In genomic region chr4:24644735-24645134, GRCm38 (mm10) we compare ENCODE assay signal across 6 mouse cellular contexts.
A peak's percentile ranks its signal among the peaks of the same experiment; 100 is the strongest.
DNase-seq lines count a peak whose midpoint lies in the region; ATAC-seq and TF ChIP-seq lines count a peak whose summit lies in the region.
"Not testable (repeated sequence)": the region's sequence is repeated elsewhere in the genome, so short reads cannot be mapped to it uniquely, and the experiment has no call there.

No protein-coding gene starts in this region.

- not testable (repeated sequence) for H3K9me3 ChIP-seq in liver, embryonic 11.5 days (ENCODE audit: control insufficient read depth, low read length); liver, embryonic 14.5 days (ENCODE audit: control insufficient read depth, low read length); liver, postnatal 0 days (ENCODE audit: low read length); stomach, embryonic 15.5 days

- DNase-seq in c-Kit-positive CD71-positive TER-119-positive erythroid progenitor cells, embryonic 14.5 days (ENCODE audit: low spot score), result peak; percentile 23
- not testable (repeated sequence) for DNase-seq in liver, embryonic 11.5 days (ENCODE audit: low spot score); liver, postnatal 0 days
- peak; percentile 12 to 22 (median 19) for DNase-seq in liver, embryonic 14.5 days (ENCODE audit: low read depth in 3 of 3, low spot score in 3 of 3)

- not testable (repeated sequence) for H3K27me3 ChIP-seq in liver, embryonic 11.5 days (replicated peaks; ENCODE audit: control insufficient read depth, insufficient read depth, low read length); liver, embryonic 14.5 days (ENCODE audit: control insufficient read depth, insufficient read depth, low read length); liver, postnatal 0 days (ENCODE audit: insufficient read depth, low read length); stomach, embryonic 15.5 days (replicated peaks)

- ATAC-seq in erythroid progenitor cell, adult 5-6 weeks (replicated peaks; ENCODE audit: low FRiP score, poor library complexity, severe bottlenecking), result peak; percentile 90
- peak; percentile 98 for ATAC-seq in liver, embryonic 11.5 days (replicated peaks; ENCODE audit: low FRiP score)
- ATAC-seq in liver, embryonic 14.5 days (ENCODE audit: insufficient read depth), result peak; percentile 98
- ATAC-seq in liver, postnatal 0 days, result peak; percentile 96
- ATAC-seq in stomach, embryonic 15.5 days (ENCODE audit: insufficient read depth, low FRiP score, low read depth), result peak; percentile 88; the same call in 1 of the 2 replicates

- H3K4me1 ChIP-seq in liver, embryonic 11.5 days (replicated peaks; ENCODE audit: control insufficient read depth, insufficient read depth, low read length); liver, postnatal 0 days (ENCODE audit: insufficient read depth); stomach, embryonic 15.5 days: not testable (repeated sequence)
- peaks cover 0 to 14% of the 10 kb centered on the region in 2 experiments; a peak in 3 of 4 replicates for H3K4me1 ChIP-seq in liver, embryonic 14.5 days (replicated peaks; ENCODE audit: control insufficient read depth in 2 of 2, insufficient read depth in 2 of 2, low read length in 1 of 2)

- H3K9ac ChIP-seq in liver, embryonic 11.5 days (ENCODE audit: low read depth, low read length); liver, postnatal 0 days (replicated peaks); stomach, embryonic 15.5 days: not testable (repeated sequence)
- H3K9ac ChIP-seq in liver, embryonic 14.5 days (replicated peaks), result peak overlapping the region; percentile 63

- TF ChIP-seq CTCF in liver, embryonic 14.5 days (IDR thresholded peaks at IDR 0.05; ENCODE audit: low read depth); liver, postnatal 0 days (IDR thresholded peaks at IDR 0.05; ENCODE audit: low read depth): not testable (repeated sequence)

- peak; percentile 44 for TF ChIP-seq EP300 in liver, embryonic 14.5 days (IDR thresholded peaks at IDR 0.05; ENCODE audit: low read depth)
- peak; percentile 52; the same call in 1 of the 2 replicates for TF ChIP-seq EP300 in liver, postnatal 0 days (IDR thresholded peaks at IDR 0.05; ENCODE audit: low read depth)

- not testable (repeated sequence) for H3K27ac ChIP-seq in liver, embryonic 11.5 days (ENCODE audit: low read depth, low read length); liver, postnatal 0 days (ENCODE audit: low read depth); stomach, embryonic 15.5 days
- peak overlapping the region; percentile 72; the same call in 1 of the 2 replicates for H3K27ac ChIP-seq in liver, embryonic 14.5 days

- not testable (repeated sequence) for H3K36me3 ChIP-seq in liver, embryonic 11.5 days (ENCODE audit: control insufficient read depth, insufficient read depth, low read length); liver, embryonic 14.5 days (replicated peaks; ENCODE audit: control insufficient read depth, insufficient read depth, low read depth); liver, postnatal 0 days (replicated peaks; ENCODE audit: insufficient read depth, low read length); stomach, embryonic 15.5 days

- not testable (repeated sequence) for H3K4me2 ChIP-seq in liver, embryonic 11.5 days; liver, postnatal 0 days (ENCODE audit: low read depth, low read length); stomach, embryonic 15.5 days
- peak overlapping the region; percentile 44 for H3K4me2 ChIP-seq in liver, embryonic 14.5 days (ENCODE audit: low read depth)

- 65% methylated on average over 5 of the region's 8 CpGs for WGBS in liver, embryonic 11.5 days
- WGBS in liver, embryonic 14.5 days (ENCODE audit: insufficient replicate concordance), result 40% methylated on average over 6 of the region's 8 CpGs
- WGBS in liver, postnatal 0 days (ENCODE audit: insufficient replicate concordance), result 65% methylated on average over 5 of the region's 8 CpGs
- WGBS in stomach, embryonic 15.5 days, result 82% methylated on average over 6 of the region's 8 CpGs

- not testable (repeated sequence) for H3K4me3 ChIP-seq in liver, embryonic 11.5 days (ENCODE audit: low read depth, low read length); stomach, embryonic 15.5 days (replicated peaks)
- H3K4me3 ChIP-seq in liver, embryonic 14.5 days (ENCODE audit: insufficient read depth in 1 of 2, low read depth in 2 of 2, low read length in 2 of 2), result peak overlapping the region; percentile 42 to 70
- 0 out of 2 replicates have a peak overlapping the region, but pooled peaks have one; percentile 15 for H3K4me3 ChIP-seq in liver, postnatal 0 days (ENCODE audit: low read depth, low read length)
